Mouse (Mus musculus): ENCODE data around the gene Fam193a.
A peak's percentile ranks its signal among the peaks of the same experiment; 100 is the strongest.

The Fam193a gene

GRCm38 (mm10) chr5:34525663-34526476 lies 156.1 kb downstream of the Fam193a start, which contains the start of gene Sh3bp2:
Gene Sh3bp2, plus strand, starts transcription at chr5:34525838.
- peak; percentile 99 for DNase-seq

- no peak for DNase-seq
Measured at GRCm38 (mm10) chr5:34526477-34526775, 156.7 kb downstream of the Fam193a start.

GRCm38 (mm10) chr5:34527352-34527751 lies 157.6 kb downstream of the Fam193a start:
- DNase-seq = no peak

- no peak for DNase-seq
Measured at GRCm38 (mm10) chr5:34528724-34529123, 159.0 kb downstream of the Fam193a start.

GRCm38 (mm10) chr5:34530116-34530515 lies 160.4 kb downstream of the Fam193a start:
- DNase-seq = no peak

GRCm38 (mm10) chr5:34530687-34531086 lies 161.0 kb downstream of the Fam193a start:
- peak; percentile 2 for DNase-seq

- no peak for DNase-seq
Measured at GRCm38 (mm10) chr5:34533066-34533465, 163.3 kb downstream of the Fam193a start.

- no peak for DNase-seq
Measured at GRCm38 (mm10) chr5:34533820-34534219, 164.1 kb downstream of the Fam193a start.

- DNase-seq = no peak
Measured at GRCm38 (mm10) chr5:34534776-34535581, 165.2 kb downstream of the Fam193a start.

- DNase-seq = no peak
Measured at GRCm38 (mm10) chr5:34535831-34536230, 166.1 kb downstream of the Fam193a start.

All from thymus, postnatal 14 days (tissue).